Mouse (Mus musculus) hindbrain, embryonic 15.5 days (tissue): ENCODE data around the gene Samt1. TPM values are rescaled to one million over a fixed set of nuclear protein-coding genes. Genes with fewer than 3 reads are reported as not detected.
"Not testable (repeated sequence)": the region's sequence is repeated elsewhere in the genome, so short reads cannot be mapped to it uniquely, and the experiment has no call there.

Source experiments
- ATAC-seq: fragments of 200-750 bp; cut with Nextera tagmentation; 2 replicates; pipeline ENCODE4 v1.8.0; 2017; ENCODE audit warnings: low read depth, moderate number of reproducible peaks, moderate TSS enrichment; ENCODE audit not compliant: low FRiP score
- H3K27ac ChIP-seq: fragments of 300-500 bp; sonication (generic); replicated peaks from 2 replicates; pipeline ENCODE4 v1.5.1; 2015; ENCODE audit warnings: mild to moderate bottlenecking, inconsistent platforms
- H3K27me3 ChIP-seq: fragments of 300-500 bp; sonication (generic); 2 replicates; pipeline ENCODE4 v1.6.1; 2015; ENCODE audit warnings: control low read depth, inconsistent platforms
- H3K36me3 ChIP-seq: fragments of 300-500 bp; sonication (generic); 2 replicates; pipeline ENCODE4 v1.6.1; 2015; ENCODE audit warnings: control low read depth, inconsistent platforms
- H3K4me1 ChIP-seq: fragments of 300-500 bp; sonication (generic); replicated peaks from 2 replicates; pipeline ENCODE4 v1.6.1; 2015; ENCODE audit warnings: control low read depth, inconsistent platforms
- H3K4me2 ChIP-seq: fragments of 300-500 bp; sonication (generic); 2 replicates; pipeline ENCODE4 v1.6.1; 2015; ENCODE audit warnings: moderate library complexity, mild to moderate bottlenecking, inconsistent platforms
- H3K4me3 ChIP-seq: fragments of 300-500 bp; sonication (generic); 2 replicates; pipeline ENCODE4 v1.5.1; 2015; ENCODE audit warnings: mild to moderate bottlenecking, inconsistent platforms
- H3K9ac ChIP-seq: fragments of 300-500 bp; sonication (generic); 2 replicates; pipeline ENCODE4 v1.6.1; 2015; ENCODE audit warnings: inconsistent platforms
- H3K9me3 ChIP-seq: fragments of 300-500 bp; sonication (generic); 2 replicates; pipeline ENCODE4 v1.6.1; 2016; ENCODE audit warnings: control low read depth, inconsistent platforms
- WGBS: fragments of 180-500 bp; shearing (Covaris S2); methylation state at CpG from one replicate; pipeline ENCODE4 v1.1.7; 2015; 5-methylcytosine and 5-hydroxymethylcytosine counted together
- polyA plus RNA-seq: library from polyadenylated mRNA; unstranded; fragments of >200 nt; fragmentation: Nextera tagmentation; extraction: Ambion mirVana; gene quantifications from 2 replicates; pipeline ENCODE4 v1.2.1, GENCODE M21; 2015

Samt1 gene
- not detected in 2 replicates for polyA plus RNA-seq

DNA sequence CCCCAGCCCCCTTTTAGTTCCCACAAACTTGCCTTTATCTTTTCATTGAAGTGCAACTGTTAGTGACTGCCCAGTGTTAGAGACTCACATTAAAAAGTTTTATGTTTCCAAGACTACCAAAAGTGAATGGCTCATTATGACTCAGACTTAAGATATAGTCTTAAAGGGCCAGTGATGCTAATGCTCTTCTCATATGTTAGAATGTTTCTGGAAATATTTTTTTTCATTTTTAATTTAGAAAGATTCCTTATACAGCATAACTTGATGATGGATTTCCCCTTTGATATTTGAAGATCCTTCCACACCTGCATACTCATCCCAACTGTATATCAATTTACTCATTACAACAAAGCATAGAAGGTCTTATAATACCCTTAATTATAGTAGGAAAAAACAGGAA lies at the start of gene Samt1:
Gene Samt1, minus strand, starts transcription at position 101 of the 400 bp plus-strand sequence.
- not testable (repeated sequence) for H3K36me3 ChIP-seq, H3K9me3 ChIP-seq, H3K4me2 ChIP-seq, H3K27me3 ChIP-seq, H3K9ac ChIP-seq, H3K4me3 ChIP-seq, H3K4me1 ChIP-seq, ATAC-seq, H3K27ac ChIP-seq

DNA sequence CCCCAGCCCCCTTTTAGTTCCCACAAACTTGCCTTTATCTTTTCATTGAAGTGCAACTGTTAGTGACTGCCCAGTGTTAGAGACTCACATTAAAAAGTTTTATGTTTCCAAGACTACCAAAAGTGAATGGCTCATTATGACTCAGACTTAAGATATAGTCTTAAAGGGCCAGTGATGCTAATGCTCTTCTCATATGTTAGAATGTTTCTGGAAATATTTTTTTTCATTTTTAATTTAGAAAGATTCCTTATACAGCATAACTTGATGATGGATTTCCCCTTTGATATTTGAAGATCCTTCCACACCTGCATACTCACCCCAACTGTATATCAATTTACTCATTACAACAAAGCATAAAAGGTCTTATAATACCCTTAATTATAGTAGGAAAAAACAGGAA lies 42.5 kb upstream of the Samt1 start, which contains the start of gene Gm10057:
Gene Gm10057, minus strand, starts transcription at position 101 of the 400 bp plus-strand sequence.
- H3K4me3 ChIP-seq, H3K4me1 ChIP-seq, H3K4me2 ChIP-seq, H3K27me3 ChIP-seq, ATAC-seq, H3K27ac ChIP-seq, H3K9ac ChIP-seq, H3K36me3 ChIP-seq, H3K9me3 ChIP-seq: not testable (repeated sequence)

DNA sequence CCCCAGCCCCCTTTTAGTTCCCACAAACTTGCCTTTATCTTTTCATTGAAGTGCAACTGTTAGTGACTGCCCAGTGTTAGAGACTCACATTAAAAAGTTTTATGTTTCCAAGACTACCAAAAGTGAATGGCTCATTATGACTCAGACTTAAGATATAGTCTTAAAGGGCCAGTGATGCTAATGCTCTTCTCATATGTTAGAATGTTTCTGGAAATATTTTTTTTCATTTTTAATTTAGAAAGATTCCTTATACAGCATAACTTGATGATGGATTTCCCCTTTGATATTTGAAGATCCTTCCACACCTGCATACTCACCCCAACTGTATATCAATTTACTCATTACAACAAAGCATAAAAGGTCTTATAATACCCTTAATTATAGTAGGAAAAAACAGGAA lies 21.3 kb upstream of the Samt1 start, which contains the start of gene 4921511M17Rik:
Gene 4921511M17Rik, minus strand, starts transcription at position 101 of the 400 bp plus-strand sequence.
- H3K4me1 ChIP-seq, H3K27ac ChIP-seq, ATAC-seq, H3K4me3 ChIP-seq, H3K27me3 ChIP-seq, H3K36me3 ChIP-seq, H3K9ac ChIP-seq, H3K4me2 ChIP-seq, H3K9me3 ChIP-seq: not testable (repeated sequence)

DNA sequence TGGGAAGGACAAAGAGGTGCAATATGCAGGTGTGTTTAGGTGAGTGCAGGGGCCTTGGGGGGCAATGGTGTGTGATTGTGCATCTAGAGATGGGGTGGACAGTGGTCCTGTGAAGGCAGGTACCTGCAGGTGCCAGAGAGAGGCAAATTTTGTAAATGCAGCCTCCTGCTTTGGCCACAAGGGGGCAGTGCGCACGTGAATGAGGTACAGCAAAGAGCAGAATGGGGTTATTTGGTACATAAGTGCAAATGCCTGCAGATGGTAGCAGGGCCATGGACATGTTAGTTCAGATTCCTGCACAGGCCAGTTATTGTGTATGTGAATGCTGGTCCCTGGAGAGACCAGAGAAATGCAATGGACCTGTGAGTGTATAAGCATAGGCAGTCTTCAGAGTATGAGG lies 35.5 kb downstream of the Samt1 start:
- H3K36me3 ChIP-seq, ATAC-seq, H3K4me3 ChIP-seq, H3K27ac ChIP-seq, H3K9me3 ChIP-seq, H3K27me3 ChIP-seq, H3K4me2 ChIP-seq, H3K9ac ChIP-seq, H3K4me1 ChIP-seq: not testable (repeated sequence)
- WGBS = no CpG with 5 or more reads among the region's 2 CpGs

DNA sequence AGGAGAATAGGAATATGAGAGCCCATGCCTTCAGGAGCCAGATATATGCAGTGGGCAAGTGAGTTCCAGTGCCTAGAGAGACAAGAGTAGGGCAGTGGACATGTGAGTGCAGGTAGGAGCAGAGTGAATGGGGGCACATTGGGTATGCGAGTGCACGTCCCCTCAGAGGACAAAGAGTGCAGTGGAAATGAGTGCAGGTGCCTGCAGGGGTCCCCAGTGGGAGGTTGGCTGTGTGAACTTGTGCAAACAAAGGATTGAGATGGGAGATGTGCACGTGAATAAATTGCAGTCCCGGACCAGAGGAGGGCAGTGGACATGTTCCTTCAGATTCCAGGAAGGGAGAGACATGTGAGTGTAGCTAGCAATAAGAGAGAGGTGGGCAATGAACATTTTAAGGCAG lies 36.0 kb downstream of the Samt1 start:
- not testable (repeated sequence) for H3K9me3 ChIP-seq, H3K36me3 ChIP-seq, ATAC-seq, H3K9ac ChIP-seq, H3K4me1 ChIP-seq, H3K27ac ChIP-seq, H3K4me3 ChIP-seq, H3K4me2 ChIP-seq, H3K27me3 ChIP-seq
- WGBS = 21% methylated on average over 4 of the region's 4 CpGs

DNA sequence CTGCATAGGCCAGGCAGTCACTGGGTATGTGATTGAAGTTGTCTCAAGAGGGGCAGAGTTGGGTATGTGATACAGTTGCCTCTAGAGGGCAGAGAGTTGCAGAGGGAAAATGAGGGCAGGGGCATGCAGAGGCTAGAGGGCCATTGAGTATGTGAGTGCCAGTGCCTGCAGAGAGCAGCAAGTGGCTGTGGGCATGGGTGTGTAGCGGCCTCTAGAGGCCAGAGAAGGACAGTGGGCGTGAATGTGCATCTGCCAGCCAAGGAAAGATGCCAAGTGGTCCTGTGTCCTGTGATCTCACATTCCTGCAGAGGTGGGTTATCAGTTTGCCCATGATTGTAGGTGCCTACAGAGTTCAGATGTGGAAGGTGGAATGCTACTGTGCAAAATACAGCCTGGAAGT lies 38.0 kb downstream of the Samt1 start:
- no peaks in the 10 kb centered on the region for H3K27me3 ChIP-seq
- H3K9ac ChIP-seq = no peak overlapping the region
- H3K36me3 ChIP-seq = no peaks in the 10 kb centered on the region
- no peaks in the 10 kb centered on the region for H3K9me3 ChIP-seq
- no peak for ATAC-seq
- H3K27ac ChIP-seq = no peak overlapping the region
- WGBS = 9% methylated on average over 2 of the region's 2 CpGs
- no peaks in the 10 kb centered on the region for H3K4me1 ChIP-seq
- H3K4me2 ChIP-seq = no peak overlapping the region
- H3K4me3 ChIP-seq = no peak overlapping the region

DNA sequence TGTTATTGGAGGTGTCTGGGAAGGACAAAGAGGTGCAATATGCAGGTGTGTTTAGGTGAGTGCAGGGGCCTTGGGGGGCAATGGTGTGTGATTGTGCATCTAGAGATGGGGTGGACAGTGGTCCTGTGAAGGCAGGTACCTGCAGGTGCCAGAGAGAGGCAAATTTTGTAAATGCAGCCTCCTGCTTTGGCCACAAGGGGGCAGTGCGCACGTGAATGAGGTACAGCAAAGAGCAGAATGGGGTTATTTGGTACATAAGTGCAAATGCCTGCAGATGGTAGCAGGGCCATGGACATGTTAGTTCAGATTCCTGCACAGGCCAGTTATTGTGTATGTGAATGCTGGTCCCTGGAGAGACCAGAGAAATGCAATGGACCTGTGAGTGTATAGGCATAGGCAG lies 59.6 kb downstream of the Samt1 start:
- not testable (repeated sequence) for H3K36me3 ChIP-seq, H3K4me2 ChIP-seq, H3K4me1 ChIP-seq, H3K9me3 ChIP-seq, H3K4me3 ChIP-seq, H3K27me3 ChIP-seq, H3K27ac ChIP-seq, H3K9ac ChIP-seq
- no CpG with 5 or more reads among the region's 2 CpGs for WGBS
- ATAC-seq = 0 out of 2 replicates have a peak, but pooled peaks have one; percentile 35

Other genes starting within 250 kb of the Samt1 start
- gene Spin2c, start 180.4 kb downstream of the Samt1 start, polyA plus RNA-seq = 25.5 and 28.5 TPM in 2 replicates
- gene 4921511M17Rik, start 21.2 kb upstream of the Samt1 start, polyA plus RNA-seq = not detected in 2 replicates
- not detected in 2 replicates for gene Gm10057, start 42.4 kb upstream of the Samt1 start, polyA plus RNA-seq
- not detected in 2 replicates for gene Gm15140, start 108.0 kb upstream of the Samt1 start, polyA plus RNA-seq